Mouse (Mus musculus): ENCODE data around the gene Zfp13. TPM values are rescaled to one million over a fixed set of nuclear protein-coding genes. Genes with fewer than 3 reads are reported as not detected.

The Zfp13 gene
- polyA plus RNA-seq (2014; fragmentation: Nextera tagmentation; extraction: Ambion mirVana), result 19.7 and 20.3 TPM in 2 replicates

GRCm38 (mm10) chr17:23598582-23599552 lies at the start of gene Zfp13:
Gene Zfp13, minus strand, starts transcription at chr17:23599487.
- Histone ChIP-seq H3K27ac (ENCODE audit: low read depth, low read length) (0 out of 2 replicates have a peak within 1 kb of the TSS, but pooled peaks have one; percentile 60), H3K27me3 (ENCODE audit: control insufficient read depth, insufficient read depth, low read length) (no peaks in the 10 kb centered on the region), H3K9me3 (ENCODE audit: control insufficient read depth, low read length) (no peaks in the 10 kb centered on the region), H3K4me1 (ENCODE audit: control insufficient read depth, insufficient read depth, low read length) (no peaks in the 10 kb centered on the region), H3K36me3 (ENCODE audit: control insufficient read depth, insufficient read depth, low read length) (no peaks in the 10 kb centered on the region), H3K4me3 (ENCODE audit: low read depth, low read length) (peak within 1 kb of the TSS; percentile 32), H3K4me2 (ENCODE audit: low read depth) (peak within 1 kb of the TSS; percentile 67), H3K9ac (ENCODE audit: low read length) (peak within 1 kb of the TSS; percentile 56)
- DNase-seq (ENCODE audit: low spot score) (peak; percentile 84), ATAC-seq (ENCODE audit: insufficient read depth, low FRiP score, low TSS enrichment) (peak; percentile 86)
- 9% methylated on average over 30 of the region's 31 CpGs for WGBS

- Histone ChIP-seq H3K4me1 (ENCODE audit: control insufficient read depth, insufficient read depth, low read length) (peaks cover 3% of the 10 kb centered on the region; the same call in 1 of the 2 replicates), H3K27me3 (ENCODE audit: control insufficient read depth, insufficient read depth, low read length) (peaks cover 15% of the 10 kb centered on the region), H3K27ac (ENCODE audit: low read depth, low read length) (no peak overlapping the region), H3K4me3 (ENCODE audit: low read depth, low read length) (no peak overlapping the region), H3K36me3 (ENCODE audit: control insufficient read depth, insufficient read depth, low read length) (no peaks in the 10 kb centered on the region), H3K9ac (ENCODE audit: low read length) (no peak overlapping the region), H3K9me3 (ENCODE audit: control insufficient read depth, low read length) (no peaks in the 10 kb centered on the region), H3K4me2 (ENCODE audit: low read depth) (no peak overlapping the region)
- no peak for DNase-seq (ENCODE audit: low spot score)
- WGBS, result 39% methylated on average over 10 of the region's 10 CpGs
- ATAC-seq (ENCODE audit: insufficient read depth, low FRiP score, low TSS enrichment), result no peak
Measured at GRCm38 (mm10) chr17:23645894-23646293, 46.6 kb upstream of the Zfp13 start.

GRCm38 (mm10) chr17:23644613-23645495 lies 45.6 kb upstream of the Zfp13 start, which contains the start of gene Mmp25:
Gene Mmp25, minus strand, starts transcription at chr17:23645277.
- Histone ChIP-seq H3K27me3 (ENCODE audit: control insufficient read depth, insufficient read depth, low read length) (peaks cover 15% of the 10 kb centered on the region), H3K9me3 (ENCODE audit: control insufficient read depth, low read length) (no peaks in the 10 kb centered on the region), H3K27ac (ENCODE audit: low read depth, low read length) (no peak within 1 kb of the TSS), H3K36me3 (ENCODE audit: control insufficient read depth, insufficient read depth, low read length) (no peaks in the 10 kb centered on the region), H3K9ac (ENCODE audit: low read length) (peak within 1 kb of the TSS; percentile 37), H3K4me3 (ENCODE audit: low read depth, low read length) (peak within 1 kb of the TSS; percentile 38), H3K4me1 (ENCODE audit: control insufficient read depth, insufficient read depth, low read length) (peaks cover 3% of the 10 kb centered on the region; the same call in 1 of the 2 replicates), H3K4me2 (ENCODE audit: low read depth) (peak within 1 kb of the TSS; percentile 68)
- under 1% methylated on average over 57 of the region's 58 CpGs for WGBS
- peak; percentile 38; the same call in 1 of the 2 replicates for ATAC-seq (ENCODE audit: insufficient read depth, low FRiP score, low TSS enrichment)
- peak; percentile 45 for DNase-seq (ENCODE audit: low spot score)

- Histone ChIP-seq H3K4me3 (ENCODE audit: low read depth, low read length) (no peak overlapping the region), H3K9ac (ENCODE audit: low read length) (no peak overlapping the region), H3K4me1 (ENCODE audit: control insufficient read depth, insufficient read depth, low read length) (no peaks in the 10 kb centered on the region), H3K27ac (ENCODE audit: low read depth, low read length) (no peak overlapping the region), H3K4me2 (ENCODE audit: low read depth) (no peak overlapping the region), H3K27me3 (ENCODE audit: control insufficient read depth, insufficient read depth, low read length) (no peaks in the 10 kb centered on the region), H3K36me3 (ENCODE audit: control insufficient read depth, insufficient read depth, low read length) (no peaks in the 10 kb centered on the region), H3K9me3 (ENCODE audit: control insufficient read depth, low read length) (no peaks in the 10 kb centered on the region)
- DNase-seq (ENCODE audit: low spot score), result no peak
- 82% methylated on average over 8 of the region's 8 CpGs for WGBS
- ATAC-seq (ENCODE audit: insufficient read depth, low FRiP score, low TSS enrichment), result no peak
Measured at GRCm38 (mm10) chr17:23631241-23631640, 32.0 kb upstream of the Zfp13 start.

- no peaks in the 10 kb centered on the region for H3K4me1 ChIP-seq (ENCODE audit: control insufficient read depth, insufficient read depth, low read length)
- peak overlapping the region; percentile 34 for H3K4me2 ChIP-seq (ENCODE audit: low read depth)
- peak overlapping the region; percentile 12; the same call in 1 of the 2 replicates for H3K4me3 ChIP-seq (ENCODE audit: low read depth, low read length)
- H3K27me3 ChIP-seq (ENCODE audit: control insufficient read depth, insufficient read depth, low read length), result no peaks in the 10 kb centered on the region
- 18% methylated on average over 22 of the region's 22 CpGs for WGBS
- peak; percentile 85 for ATAC-seq (ENCODE audit: insufficient read depth, low FRiP score, low TSS enrichment)
- no peak overlapping the region for H3K27ac ChIP-seq (ENCODE audit: low read depth, low read length)
- no peak overlapping the region; the same call in 1 of the 2 replicates for H3K9ac ChIP-seq (ENCODE audit: low read length)
- DNase-seq (ENCODE audit: low spot score), result peak; percentile 81
- H3K9me3 ChIP-seq (ENCODE audit: control insufficient read depth, low read length), result no peaks in the 10 kb centered on the region
- no peaks in the 10 kb centered on the region for H3K36me3 ChIP-seq (ENCODE audit: control insufficient read depth, insufficient read depth, low read length)
Measured at GRCm38 (mm10) chr17:23630195-23631020, 31.1 kb upstream of the Zfp13 start.

- Histone ChIP-seq H3K9ac (ENCODE audit: low read length) (no peak overlapping the region), H3K9me3 (ENCODE audit: control insufficient read depth, low read length) (no peaks in the 10 kb centered on the region), H3K36me3 (ENCODE audit: control insufficient read depth, insufficient read depth, low read length) (no peaks in the 10 kb centered on the region), H3K4me1 (ENCODE audit: control insufficient read depth, insufficient read depth, low read length) (no peaks in the 10 kb centered on the region), H3K27ac (ENCODE audit: low read depth, low read length) (no peak overlapping the region), H3K4me3 (ENCODE audit: low read depth, low read length) (no peak overlapping the region), H3K27me3 (ENCODE audit: control insufficient read depth, insufficient read depth, low read length) (no peaks in the 10 kb centered on the region), H3K4me2 (ENCODE audit: low read depth) (no peak overlapping the region)
- DNase-seq (ENCODE audit: low spot score), result no peak
- ATAC-seq (ENCODE audit: insufficient read depth, low FRiP score, low TSS enrichment), result no peak
- 35% methylated on average over 7 of the region's 7 CpGs for WGBS
Measured at GRCm38 (mm10) chr17:23627813-23628212, 28.5 kb upstream of the Zfp13 start.

- Histone ChIP-seq H3K36me3 (ENCODE audit: control insufficient read depth, insufficient read depth, low read length) (no peaks in the 10 kb centered on the region), H3K9me3 (ENCODE audit: control insufficient read depth, low read length) (no peaks in the 10 kb centered on the region), H3K4me2 (ENCODE audit: low read depth) (no peak overlapping the region), H3K9ac (ENCODE audit: low read length) (no peak overlapping the region), H3K4me1 (ENCODE audit: control insufficient read depth, insufficient read depth, low read length) (no peaks in the 10 kb centered on the region), H3K4me3 (ENCODE audit: low read depth, low read length) (no peak overlapping the region), H3K27ac (ENCODE audit: low read depth, low read length) (no peak overlapping the region), H3K27me3 (ENCODE audit: control insufficient read depth, insufficient read depth, low read length) (no peaks in the 10 kb centered on the region)
- no peak for ATAC-seq (ENCODE audit: insufficient read depth, low FRiP score, low TSS enrichment)
- DNase-seq (ENCODE audit: low spot score), result no peak
- WGBS, result 81% methylated on average over 7 of the region's 7 CpGs
Measured at GRCm38 (mm10) chr17:23620351-23620750, 21.1 kb upstream of the Zfp13 start.

GRCm38 (mm10) chr17:23617087-23617486 lies 17.8 kb upstream of the Zfp13 start:
- no peaks in the 10 kb centered on the region for H3K4me1 ChIP-seq (ENCODE audit: control insufficient read depth, insufficient read depth, low read length)
- H3K9ac ChIP-seq (ENCODE audit: low read length), result no peak overlapping the region
- DNase-seq (ENCODE audit: low spot score) (no peak), ATAC-seq (ENCODE audit: insufficient read depth, low FRiP score, low TSS enrichment) (no peak)
- no peak overlapping the region for H3K4me2 ChIP-seq (ENCODE audit: low read depth)
- no peak overlapping the region for H3K27ac ChIP-seq (ENCODE audit: low read depth, low read length)
- no peaks in the 10 kb centered on the region for H3K36me3 ChIP-seq (ENCODE audit: control insufficient read depth, insufficient read depth, low read length)
- no peaks in the 10 kb centered on the region for H3K9me3 ChIP-seq (ENCODE audit: control insufficient read depth, low read length)
- WGBS, result 65% methylated on average over 9 of the region's 9 CpGs
- no peaks in the 10 kb centered on the region for H3K27me3 ChIP-seq (ENCODE audit: control insufficient read depth, insufficient read depth, low read length)
- H3K4me3 ChIP-seq (ENCODE audit: low read depth, low read length), result no peak overlapping the region

Data from neural tube, embryonic 11.5 days (tissue).